Mouse (Mus musculus): ENCODE data around the gene Hsf5.

The Hsf5 gene

DNA sequence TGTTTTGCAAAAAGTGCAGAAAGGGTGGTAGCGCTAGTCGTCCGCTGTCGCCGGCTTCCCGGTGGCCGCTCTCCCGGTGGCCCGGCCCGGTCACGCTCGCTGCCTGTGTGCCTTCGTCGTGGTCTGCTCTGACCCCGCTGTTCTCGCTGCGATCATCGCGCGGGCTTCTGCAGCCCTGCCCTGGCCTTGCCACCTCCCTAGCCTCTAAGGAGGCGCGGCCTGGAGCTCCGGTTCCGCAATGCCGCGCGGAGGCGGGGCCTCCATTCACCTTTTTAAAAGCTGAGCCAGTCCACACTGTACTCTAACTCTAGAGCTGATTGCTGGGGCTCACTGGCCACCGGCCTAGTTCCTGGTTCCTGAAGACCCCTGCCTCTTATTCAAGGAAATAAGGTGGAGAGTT is 22.2 kb downstream of the Hsf5 start:
- DNase-seq (ENCODE audit: low read depth) = peak; percentile 65

GRCm38 (mm10) chr11:87642865-87643264 is 25.9 kb downstream of the Hsf5 start:
- DNase-seq (ENCODE audit: low read depth) = no peak

DNA sequence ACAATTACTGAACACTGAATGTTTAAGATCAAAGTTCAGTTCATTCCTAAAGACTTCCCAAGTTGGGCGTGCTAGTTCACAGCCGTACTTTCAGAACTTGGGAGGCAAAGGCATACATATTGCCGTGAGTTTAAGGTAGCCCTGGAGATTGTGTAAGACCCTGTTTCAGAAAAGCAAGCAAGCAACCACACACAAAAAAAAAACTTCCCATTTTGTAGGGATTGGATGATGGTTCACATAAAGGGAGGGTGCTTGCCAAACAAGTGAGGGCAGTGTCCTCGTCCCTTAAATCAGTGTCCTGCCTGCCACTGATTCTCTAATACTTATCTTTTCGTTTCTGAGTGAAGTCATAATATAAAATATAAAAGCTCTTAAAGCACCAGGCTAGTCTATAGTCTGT is 37.7 kb downstream of the Hsf5 start:
- DNase-seq (ENCODE audit: low read depth) = no peak

- DNase-seq (ENCODE audit: low read depth) = no peak
Measured at GRCm38 (mm10) chr11:87659216-87659615, 42.3 kb downstream of the Hsf5 start.

DNA sequence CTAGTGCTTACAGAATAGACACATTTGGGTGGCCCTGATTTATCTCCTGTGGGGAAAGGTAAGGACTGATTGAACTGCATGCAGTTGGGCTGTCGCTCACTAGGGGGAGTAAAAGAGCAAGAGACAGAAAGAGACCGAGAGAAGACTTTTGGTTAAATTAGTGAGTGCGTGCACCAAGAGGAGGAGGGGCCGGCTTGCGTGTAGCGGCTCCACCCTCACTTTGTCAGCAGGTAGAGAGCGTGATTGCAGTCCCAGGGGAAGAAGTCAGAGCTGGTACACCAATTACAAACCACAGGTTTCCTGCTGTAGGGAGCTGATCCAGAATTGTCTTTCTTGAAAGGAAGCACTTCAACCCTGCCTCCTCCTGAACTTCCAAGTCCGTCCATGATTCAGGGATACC is 45.4 kb downstream of the Hsf5 start, which contains the start of gene Rnf43:
TSS of gene Rnf43 (plus strand) at position 316 of the 400 bp plus-strand sequence.
- DNase-seq (ENCODE audit: low read depth) = peak; percentile 80

DNA sequence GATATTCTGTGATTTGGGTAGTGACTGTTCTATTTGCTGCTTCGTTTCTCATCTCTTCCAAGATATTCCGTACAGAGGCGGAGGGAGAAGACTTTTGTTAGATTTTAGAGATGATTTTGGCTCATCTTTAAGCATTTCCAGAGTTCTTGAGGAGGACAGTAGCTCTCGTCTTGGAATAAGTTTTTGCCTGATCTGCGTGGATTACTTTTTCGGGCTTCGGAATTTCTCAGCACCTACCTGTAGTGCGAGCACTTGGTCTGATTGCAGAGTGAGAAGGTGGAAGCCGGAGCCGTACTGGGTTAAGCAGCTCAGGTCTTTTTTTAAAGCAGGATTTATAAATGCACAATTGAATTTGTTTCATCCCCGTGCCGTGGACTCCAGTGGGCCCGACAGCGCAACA is 45.9 kb downstream of the Hsf5 start:
- no peak for DNase-seq (ENCODE audit: low read depth)

GRCm38 (mm10) chr11:87663948-87664347 is 47.0 kb downstream of the Hsf5 start:
- DNase-seq (ENCODE audit: low read depth) = no peak

DNA sequence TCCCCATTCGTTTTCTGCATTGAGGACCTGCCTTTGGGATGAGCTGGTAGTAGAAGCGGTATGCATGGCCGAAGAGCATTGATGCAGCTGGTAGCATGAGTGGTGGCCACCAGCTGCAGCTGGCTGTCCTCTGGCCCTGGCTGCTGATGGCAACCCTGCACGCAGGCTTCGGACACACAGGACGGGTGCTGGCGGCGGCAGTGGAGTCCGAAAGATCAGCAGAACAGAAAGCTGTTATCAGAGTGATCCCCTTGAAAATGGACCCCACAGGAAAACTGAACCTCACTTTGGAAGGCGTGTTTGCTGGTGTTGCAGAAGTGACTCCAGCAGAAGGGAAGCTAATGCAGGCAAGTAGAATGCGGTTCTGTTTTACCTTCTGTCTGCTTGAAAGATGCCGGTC is 47.6 kb downstream of the Hsf5 start:
- no peak for DNase-seq (ENCODE audit: low read depth)

- no peak for DNase-seq (ENCODE audit: low read depth)
Measured at GRCm38 (mm10) chr11:87665224-87665623, 48.3 kb downstream of the Hsf5 start.

DNA sequence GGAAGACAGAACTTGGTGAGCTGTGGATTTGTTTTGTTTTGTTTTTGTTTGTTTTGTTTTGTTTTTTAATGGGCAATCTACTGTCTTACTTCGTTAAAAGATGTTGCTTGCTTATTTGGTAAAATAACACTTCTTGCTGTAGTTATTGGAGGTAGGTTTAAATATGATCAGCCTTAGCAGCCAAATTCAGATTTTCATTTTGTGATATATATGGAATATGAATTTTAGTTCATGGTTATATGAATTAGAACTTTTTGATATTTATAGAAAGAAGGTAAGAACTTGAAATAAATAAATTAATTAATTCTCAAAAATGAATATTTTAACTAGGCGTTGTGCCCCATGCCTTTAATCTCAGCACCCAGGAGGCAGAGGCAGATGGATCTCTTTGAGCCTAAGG is 48.7 kb downstream of the Hsf5 start:
- DNase-seq (ENCODE audit: low read depth) = no peak

DNA sequence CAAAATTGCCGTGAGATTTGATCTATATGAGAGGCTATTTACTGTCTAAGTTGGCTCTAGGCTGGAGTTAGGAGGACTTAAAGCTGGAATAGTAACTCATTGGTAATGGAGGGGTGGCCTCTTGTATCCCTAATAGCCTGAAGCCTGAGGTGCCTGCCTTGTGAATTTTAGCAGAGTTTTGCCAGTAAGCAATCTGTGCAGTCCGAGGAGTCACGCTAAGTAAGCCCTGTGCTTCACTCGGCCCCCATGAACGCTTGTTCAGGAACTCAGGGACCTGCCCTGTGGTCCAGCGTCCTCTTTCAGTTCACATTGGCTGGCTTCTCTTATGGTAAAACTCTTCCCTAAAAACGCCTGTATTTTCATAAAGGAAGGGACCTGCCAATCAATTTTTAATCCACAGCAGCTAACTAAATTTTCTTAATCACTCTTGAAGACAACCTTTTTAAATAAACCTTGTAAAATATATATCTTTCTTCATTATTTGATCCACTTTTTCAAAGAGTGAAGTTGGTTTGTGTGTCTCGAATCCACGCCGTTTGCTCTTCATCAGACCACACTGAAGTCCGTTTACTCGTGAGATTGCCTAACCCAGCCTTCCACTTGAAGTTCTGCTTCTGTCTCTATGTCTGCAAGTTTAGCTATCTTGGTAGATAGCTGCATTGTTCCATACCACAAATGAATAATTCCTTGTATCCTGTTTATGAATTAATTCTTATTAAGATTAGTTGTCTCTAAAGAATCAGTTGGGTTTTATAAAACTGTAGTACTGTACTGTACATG is 49.5 kb downstream of the Hsf5 start:
- no peak for DNase-seq (ENCODE audit: low read depth)

- no peak for DNase-seq (ENCODE audit: low read depth)
Measured at GRCm38 (mm10) chr11:87667107-87668090, 50.4 kb downstream of the Hsf5 start.

DNA sequence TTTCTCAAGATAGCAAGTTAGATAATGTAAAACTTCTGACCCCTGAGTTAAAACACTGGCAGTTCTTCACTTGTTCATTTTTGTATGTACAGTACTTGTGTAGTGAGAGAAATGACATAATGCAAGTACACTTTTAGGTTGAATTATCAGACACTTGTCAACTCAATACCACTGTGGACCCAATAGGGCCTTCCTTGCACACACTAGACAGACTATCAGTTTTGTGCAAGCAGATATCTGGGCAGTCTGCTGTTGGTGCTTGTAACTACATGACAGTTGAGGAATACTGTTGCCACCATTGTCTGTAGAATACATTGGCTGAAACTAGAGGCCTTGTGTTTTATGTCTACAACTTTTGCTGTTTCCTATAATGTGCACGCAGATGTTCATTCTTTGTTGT is 56.3 kb downstream of the Hsf5 start:
- no peak for DNase-seq (ENCODE audit: low read depth)

- DNase-seq (ENCODE audit: low read depth) = no peak
Measured at GRCm38 (mm10) chr11:87675606-87676005, 58.6 kb downstream of the Hsf5 start.

DNA sequence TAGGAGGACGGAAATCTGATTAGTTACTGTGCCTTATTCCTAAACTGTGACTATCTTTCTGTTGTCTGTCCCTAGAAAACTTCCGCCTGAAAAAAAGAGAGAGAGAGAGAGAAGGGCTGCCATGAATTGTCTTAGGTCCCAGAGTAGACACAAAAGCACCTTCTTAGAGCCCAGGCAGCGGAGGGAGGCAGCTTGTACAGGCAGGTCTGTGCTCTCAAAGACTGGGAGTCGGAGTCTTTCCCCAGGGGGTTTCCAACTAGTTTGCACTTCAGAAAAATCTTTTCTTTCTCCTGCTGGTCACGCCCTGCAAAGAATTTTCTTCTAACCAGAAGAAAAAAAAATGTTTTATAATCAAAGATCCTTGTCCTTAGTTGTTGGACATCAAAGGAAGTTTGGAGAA is 60.8 kb downstream of the Hsf5 start:
- no peak for DNase-seq (ENCODE audit: low read depth)

GRCm38 (mm10) chr11:87678545-87678944 is 61.6 kb downstream of the Hsf5 start:
- DNase-seq (ENCODE audit: low read depth) = no peak

DNA sequence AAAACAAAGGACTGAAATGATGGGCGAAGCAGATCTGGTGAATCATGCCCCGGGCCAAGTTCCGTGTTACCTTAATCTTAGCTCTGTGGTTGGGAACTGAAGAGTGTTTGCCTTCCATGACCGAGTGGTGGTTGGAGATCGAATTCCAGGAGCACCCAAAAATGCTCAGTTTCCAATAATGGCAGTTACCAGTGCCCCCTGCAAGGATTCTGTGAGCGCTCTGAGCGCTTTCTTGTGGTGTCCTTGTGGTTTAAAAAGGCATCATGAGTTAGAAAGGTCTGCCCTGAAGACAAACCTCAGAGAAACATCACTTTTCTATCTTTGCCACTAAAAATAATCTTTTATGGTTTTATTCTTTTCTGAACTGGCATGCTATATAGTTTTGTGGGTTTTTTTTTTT is 62.0 kb downstream of the Hsf5 start:
- no peak for DNase-seq (ENCODE audit: low read depth)

GRCm38 (mm10) chr11:87680786-87681185 is 63.8 kb downstream of the Hsf5 start:
- DNase-seq (ENCODE audit: low read depth) = no peak

DNA sequence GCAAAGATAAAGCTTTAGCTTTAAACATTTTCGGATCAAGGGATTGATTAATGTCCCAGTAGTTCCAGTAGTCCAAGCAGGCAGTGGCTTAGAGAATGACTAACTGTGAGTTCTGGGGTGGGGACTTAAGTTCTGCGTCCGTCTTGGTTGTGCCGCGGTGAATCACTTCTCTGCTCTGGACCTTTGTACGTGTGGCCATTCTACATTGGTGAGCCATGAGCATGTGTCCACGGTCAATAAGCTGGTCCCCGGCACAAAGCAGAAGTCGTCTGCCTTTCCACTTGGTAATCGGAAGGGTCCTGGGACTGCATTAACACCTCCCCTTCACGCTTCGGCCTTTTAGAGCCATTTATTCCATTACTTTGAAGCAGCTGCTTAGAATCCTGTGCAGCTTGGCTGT is 65.1 kb downstream of the Hsf5 start:
- DNase-seq (ENCODE audit: low read depth) = no peak

GRCm38 (mm10) chr11:87682838-87683571 is 66.0 kb downstream of the Hsf5 start:
- no peak for DNase-seq (ENCODE audit: low read depth)

GRCm38 (mm10) chr11:87686407-87686806 is 69.4 kb downstream of the Hsf5 start:
- no peak for DNase-seq (ENCODE audit: low read depth)
